Mouse (Mus musculus) heart, embryonic 13.5 days (tissue): Measurements from ENCODE around the gene Fgfr2. TPM values are rescaled to one million over a fixed set of nuclear protein-coding genes. Genes with fewer than 3 reads are reported as not detected.

Source experiments
- ATAC-seq: fragments of 200-750 bp; cut with Nextera tagmentation; 2 replicates; pipeline ENCODE4 v1.8.0; 2017; ENCODE audit warnings: moderate TSS enrichment; ENCODE audit not compliant: insufficient number of reproducible peaks, low FRiP score, low TSS enrichment; ENCODE audit errors: extremely low read depth
- H3K27ac ChIP-seq: fragments of 300-500 bp; sonication (generic); replicated peaks from 2 replicates; pipeline ENCODE4 v1.5.1; 2015; ENCODE audit warnings: moderate library complexity, mild to moderate bottlenecking, inconsistent platforms
- H3K27me3 ChIP-seq: fragments of 300-500 bp; sonication (generic); replicated peaks from 2 replicates; pipeline ENCODE4 v1.6.1; 2015; ENCODE audit warnings: mild to moderate bottlenecking, inconsistent platforms
- H3K36me3 ChIP-seq: fragments of 300-500 bp; sonication (generic); 2 replicates; pipeline ENCODE4 v1.6.1; 2015; ENCODE audit warnings: mild to moderate bottlenecking, inconsistent platforms
- H3K4me1 ChIP-seq: fragments of 300-500 bp; sonication (generic); 2 replicates; pipeline ENCODE4 v1.6.1; 2015; ENCODE audit warnings: inconsistent platforms
- H3K4me2 ChIP-seq: fragments of 300-500 bp; sonication (generic); 2 replicates; pipeline ENCODE4 v1.6.1; 2015; ENCODE audit warnings: inconsistent platforms, mild to moderate bottlenecking, moderate library complexity
- H3K4me3 ChIP-seq: fragments of 300-500 bp; sonication (generic); 2 replicates; pipeline ENCODE4 v1.5.1; 2015; ENCODE audit warnings: moderate library complexity, mild to moderate bottlenecking, inconsistent platforms
- H3K9ac ChIP-seq: fragments of 300-500 bp; sonication (generic); 2 replicates; pipeline ENCODE4 v1.6.1; 2015; ENCODE audit warnings: inconsistent platforms, mild to moderate bottlenecking, moderate library complexity
- H3K9me3 ChIP-seq: fragments of 300-500 bp; sonication (generic); 2 replicates; pipeline ENCODE4 v1.6.1; 2016; ENCODE audit warnings: inconsistent platforms
- WGBS: fragments of 180-500 bp; shearing (Covaris S2); methylation state at CpG from one replicate; pipeline ENCODE4 v1.1.7; 2015; ENCODE audit warnings: mixed read lengths; 5-methylcytosine and 5-hydroxymethylcytosine counted together
- polyA plus RNA-seq: library from polyadenylated mRNA; unstranded; fragments of >200 nt; fragmentation: Nextera tagmentation; extraction: Ambion mirVana; gene quantifications from 2 replicates; pipeline ENCODE4 v1.2.1, GENCODE M21; 2015

The Fgfr2 gene
- polyA plus RNA-seq, 1 experiment from 2014 or later = 22.5 TPM

DNA sequence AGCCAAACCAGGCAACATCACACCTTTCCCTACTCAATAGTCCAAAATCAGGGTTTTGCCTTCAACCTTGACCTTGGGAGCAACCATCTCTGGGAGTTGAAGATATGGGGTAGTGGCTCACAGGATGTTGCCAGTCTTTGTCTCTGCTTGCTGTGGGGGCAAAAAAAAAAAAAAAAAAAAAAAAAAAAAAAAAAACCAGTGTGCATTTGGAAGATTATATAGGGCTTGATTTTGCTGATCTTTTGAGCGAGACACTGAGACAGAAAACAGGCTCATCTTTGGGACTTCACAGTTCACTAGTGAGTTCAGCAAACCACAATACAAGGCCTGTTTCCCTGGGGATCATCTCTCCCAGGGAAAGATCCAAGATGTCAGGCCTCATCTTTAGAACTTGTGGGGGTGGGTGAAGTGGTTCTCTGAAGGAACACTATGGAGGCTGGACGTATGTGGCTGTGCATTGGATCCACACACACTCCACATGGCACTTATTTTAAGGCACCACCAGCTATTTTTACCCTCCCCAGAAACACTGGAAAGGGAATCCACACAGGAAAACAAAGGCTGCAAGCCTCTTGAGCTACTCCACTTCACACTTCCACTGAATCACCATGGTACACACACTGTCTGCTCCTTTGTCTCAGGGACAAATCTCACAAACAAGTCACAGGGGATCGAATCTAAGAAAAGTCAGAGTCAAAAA lies 83.4 kb downstream of the Fgfr2 start:
- Histone ChIP-seq H3K4me3 (no peak overlapping the region), H3K4me1 (peaks cover 90% of the 10 kb centered on the region), H3K9me3 (no peaks in the 10 kb centered on the region), H3K27ac (peak overlapping the region; percentile 80), H3K9ac (peak overlapping the region; percentile 38; the same call in 1 of the 2 replicates), H3K27me3 (no peaks in the 10 kb centered on the region), H3K36me3 (peaks cover 11% of the 10 kb centered on the region; the same call in 1 of the 2 replicates), H3K4me2 (no peak overlapping the region)
- ATAC-seq = no peak
- 58% methylated on average over 3 of the region's 3 CpGs for WGBS

DNA sequence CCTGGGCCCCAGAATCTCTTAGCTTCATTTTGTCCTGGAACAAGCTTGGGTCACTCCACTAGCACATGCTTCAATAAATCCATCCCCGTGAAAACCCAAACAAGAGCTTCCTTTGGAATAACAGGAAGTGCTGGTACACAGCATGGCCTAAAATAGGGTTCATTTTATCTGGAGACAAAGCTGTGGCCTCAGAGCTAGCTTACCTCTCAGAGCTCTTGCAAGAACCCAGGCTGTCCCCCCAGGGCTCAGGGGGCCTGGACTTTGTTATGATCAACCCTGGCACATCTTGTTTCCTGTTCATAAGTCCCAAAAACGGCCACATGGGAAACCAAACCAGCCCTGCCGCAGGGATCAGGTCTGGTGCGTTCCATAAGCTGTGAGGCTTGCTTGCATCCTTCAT lies 85.5 kb downstream of the Fgfr2 start:
- H3K4me3 ChIP-seq = no peak overlapping the region
- 28% methylated on average over 4 of the region's 4 CpGs for WGBS

DNA sequence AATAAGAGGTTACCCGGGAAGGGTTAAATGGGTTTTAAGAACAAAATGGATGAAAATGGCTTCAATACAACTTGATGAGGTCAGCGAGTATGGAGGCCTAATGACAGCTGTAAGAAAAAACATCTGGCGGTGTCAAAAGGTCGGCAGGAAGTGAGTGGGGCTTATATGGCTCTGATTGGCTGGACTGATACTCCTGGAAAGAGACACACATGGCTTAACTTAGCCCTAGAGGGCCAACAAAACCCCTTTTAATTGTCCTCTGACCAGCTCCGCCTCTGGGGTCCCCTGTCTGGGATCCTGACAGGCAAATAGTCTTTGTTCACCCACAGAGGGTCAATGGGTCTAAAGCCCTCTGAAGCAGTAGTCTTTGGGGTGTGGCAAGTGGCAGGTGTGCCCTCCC lies 85.9 kb downstream of the Fgfr2 start:
- Histone ChIP-seq H3K4me3 (no peak overlapping the region), H3K9ac (no peak overlapping the region), H3K27me3 (no peaks in the 10 kb centered on the region), H3K36me3 (no peaks in the 10 kb centered on the region), H3K4me2 (0 out of 2 replicates have a peak overlapping the region, but pooled peaks have one; percentile 18), H3K4me1 (peaks cover 100% of the 10 kb centered on the region), H3K9me3 (no peaks in the 10 kb centered on the region), H3K27ac (peak overlapping the region; percentile 80)
- WGBS = 60% methylated on average over 5 of the region's 5 CpGs
- ATAC-seq = no peak

More for the DNA sequence above, 85.5 kb downstream of the Fgfr2 start:
- Histone ChIP-seq H3K27ac (peak overlapping the region; percentile 80), H3K9ac (peak overlapping the region; percentile 29; the same call in 1 of the 2 replicates), H3K27me3 (no peaks in the 10 kb centered on the region), H3K36me3 (no peaks in the 10 kb centered on the region), H3K4me2 (0 out of 2 replicates have a peak overlapping the region, but pooled peaks have one; percentile 18), H3K4me1 (peaks cover 100% of the 10 kb centered on the region), H3K9me3 (no peaks in the 10 kb centered on the region)
- no peak for ATAC-seq

- H3K9ac ChIP-seq = 0 out of 2 replicates have a peak overlapping the region, but pooled peaks have one; percentile 17
Observed at GRCm38 (mm10) chr7:133035901-133036300, 87.2 kb downstream of the Fgfr2 start.

DNA sequence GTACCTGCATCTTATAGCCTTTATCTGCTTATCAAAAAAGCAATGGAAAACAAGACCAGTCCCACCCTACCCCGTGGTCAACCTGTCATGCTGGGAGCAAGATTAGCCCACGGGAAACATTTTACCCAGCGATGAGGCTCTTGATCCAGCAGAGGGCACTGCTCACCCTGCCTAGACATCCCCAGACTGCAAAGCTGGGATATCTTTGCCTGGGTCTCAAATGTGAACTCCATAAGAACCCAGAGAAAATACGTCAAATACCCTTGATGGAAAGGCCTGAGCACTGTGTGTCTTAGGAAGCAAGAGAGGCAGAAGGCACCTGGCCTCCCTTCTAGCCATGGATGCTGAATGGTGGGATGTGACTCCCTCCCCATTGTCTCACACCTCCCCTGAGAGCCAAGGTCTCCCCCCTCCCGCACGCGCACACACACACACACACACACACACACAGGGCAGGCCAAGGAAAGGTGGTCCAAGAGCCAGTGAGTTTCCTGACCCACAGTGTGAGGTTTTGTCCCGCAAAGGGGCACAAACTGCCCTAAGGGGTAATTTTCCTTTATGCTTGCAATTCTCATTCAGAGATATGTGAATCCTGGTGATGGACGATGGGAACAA lies 90.5 kb downstream of the Fgfr2 start:
- Histone ChIP-seq H3K36me3 (peaks cover 5% of the 10 kb centered on the region; the same call in 1 of the 2 replicates), H3K9ac (0 out of 2 replicates have a peak overlapping the region, but pooled peaks have one; percentile 33), H3K27ac (0 out of 2 replicates have a peak overlapping the region, but pooled peaks have one; percentile 5), H3K9me3 (no peaks in the 10 kb centered on the region), H3K27me3 (no peaks in the 10 kb centered on the region), H3K4me2 (no peak overlapping the region), H3K4me1 (peaks cover 75% of the 10 kb centered on the region), H3K4me3 (no peak overlapping the region)
- 40% methylated on average over 9 of the region's 9 CpGs for WGBS
- peak; percentile 32; the same call in 1 of the 2 replicates for ATAC-seq

More at GRCm38 (mm10) chr7:133035901-133036300, 87.2 kb downstream of the Fgfr2 start:
- Histone ChIP-seq H3K27ac (peak overlapping the region; percentile 80), H3K4me2 (peak overlapping the region; percentile 10; the same call in 1 of the 2 replicates), H3K27me3 (no peaks in the 10 kb centered on the region), H3K4me1 (peaks cover 90% of the 10 kb centered on the region), H3K36me3 (peaks cover 5% of the 10 kb centered on the region; the same call in 1 of the 2 replicates), H3K9me3 (no peaks in the 10 kb centered on the region), H3K4me3 (no peak overlapping the region)
- ATAC-seq = no peak

DNA sequence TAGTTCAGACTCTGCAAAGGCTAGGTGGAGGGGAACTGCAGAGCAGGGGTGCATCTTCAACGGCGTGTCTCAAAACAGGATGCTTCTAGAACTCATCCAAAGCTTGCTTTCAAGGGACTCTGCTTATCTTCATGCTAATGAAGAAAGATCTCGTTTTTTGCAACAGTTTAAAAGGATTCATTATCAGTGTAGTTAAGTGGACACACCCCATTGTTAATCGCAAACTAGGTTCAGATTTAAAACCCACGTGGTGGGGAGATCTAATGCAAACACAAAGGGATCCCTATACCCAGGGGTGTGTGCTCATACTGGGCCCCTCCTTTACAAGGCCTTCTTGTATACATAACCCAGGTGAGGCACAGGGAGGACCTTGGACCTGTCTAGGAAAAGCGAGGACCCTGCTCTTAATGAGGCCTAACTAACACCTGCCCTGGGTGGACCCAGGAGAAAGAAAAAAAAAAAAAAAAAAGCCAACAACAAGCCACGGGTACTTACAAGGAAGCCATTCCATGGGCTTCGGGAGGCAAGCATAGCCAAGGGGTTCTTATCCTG lies 93.6 kb downstream of the Fgfr2 start:
- Histone ChIP-seq H3K9ac (no peak overlapping the region), H3K4me2 (no peak overlapping the region), H3K27ac (no peak overlapping the region), H3K27me3 (no peaks in the 10 kb centered on the region), H3K9me3 (no peaks in the 10 kb centered on the region), H3K4me1 (peaks cover 75% of the 10 kb centered on the region), H3K4me3 (no peak overlapping the region), H3K36me3 (peaks cover 5% of the 10 kb centered on the region; the same call in 1 of the 2 replicates)
- WGBS = 66% methylated on average over 8 of the region's 8 CpGs
- ATAC-seq = no peak

DNA sequence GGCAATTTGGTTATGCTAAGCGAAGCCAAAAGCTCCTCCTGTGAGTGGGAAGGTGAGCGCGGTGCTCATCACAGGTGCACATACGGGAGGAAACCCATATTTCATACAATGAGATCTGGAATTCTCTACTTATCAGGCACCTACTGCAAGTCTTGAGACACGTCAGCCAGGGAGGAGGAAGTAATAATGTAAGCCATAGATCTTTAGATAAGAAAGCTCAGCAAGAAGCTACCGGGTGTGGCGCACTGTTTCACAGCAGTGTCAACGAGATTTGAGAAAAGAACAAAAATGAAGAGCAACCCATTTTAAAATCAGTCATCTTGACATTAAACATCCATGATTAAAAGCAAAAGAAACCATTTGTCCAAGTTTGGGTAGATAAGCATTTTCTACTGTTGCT lies 94.1 kb downstream of the Fgfr2 start:
- no peak for ATAC-seq
- H3K27ac ChIP-seq = no peak overlapping the region

GRCm38 (mm10) chr7:133027930-133028329 lies 95.2 kb downstream of the Fgfr2 start:
- H3K27me3 ChIP-seq = no peaks in the 10 kb centered on the region
- H3K36me3 ChIP-seq = peaks cover 9% of the 10 kb centered on the region; the same call in 1 of the 2 replicates
- ATAC-seq = no peak
- H3K4me1 ChIP-seq = peaks cover 72% of the 10 kb centered on the region
- no peak overlapping the region for H3K4me2 ChIP-seq
- no peak overlapping the region for H3K27ac ChIP-seq
- no peaks in the 10 kb centered on the region for H3K9me3 ChIP-seq
- no peak overlapping the region for H3K4me3 ChIP-seq
- 87% methylated on average over 4 of the region's 4 CpGs for WGBS
- H3K9ac ChIP-seq = no peak overlapping the region

More for the DNA sequence above, 94.1 kb downstream of the Fgfr2 start:
- Histone ChIP-seq H3K4me3 (no peak overlapping the region), H3K9me3 (no peaks in the 10 kb centered on the region), H3K9ac (no peak overlapping the region), H3K36me3 (peaks cover 5% of the 10 kb centered on the region; the same call in 1 of the 2 replicates), H3K4me1 (peaks cover 75% of the 10 kb centered on the region), H3K27me3 (no peaks in the 10 kb centered on the region), H3K4me2 (no peak overlapping the region)
- WGBS = 82% methylated on average over 8 of the region's 8 CpGs

- no peaks in the 10 kb centered on the region for H3K27me3 ChIP-seq
- no peak overlapping the region for H3K9ac ChIP-seq
- H3K4me3 ChIP-seq = no peak overlapping the region
- 80% methylated on average over 1 of the region's 1 CpGs for WGBS
- H3K9me3 ChIP-seq = no peaks in the 10 kb centered on the region
- no peak overlapping the region for H3K4me2 ChIP-seq
- no peak overlapping the region for H3K27ac ChIP-seq
- peaks cover 90% of the 10 kb centered on the region for H3K4me1 ChIP-seq
- ATAC-seq = no peak
- H3K36me3 ChIP-seq = peaks cover 11% of the 10 kb centered on the region
Observed at GRCm38 (mm10) chr7:133024694-133025093, 98.5 kb downstream of the Fgfr2 start.

DNA sequence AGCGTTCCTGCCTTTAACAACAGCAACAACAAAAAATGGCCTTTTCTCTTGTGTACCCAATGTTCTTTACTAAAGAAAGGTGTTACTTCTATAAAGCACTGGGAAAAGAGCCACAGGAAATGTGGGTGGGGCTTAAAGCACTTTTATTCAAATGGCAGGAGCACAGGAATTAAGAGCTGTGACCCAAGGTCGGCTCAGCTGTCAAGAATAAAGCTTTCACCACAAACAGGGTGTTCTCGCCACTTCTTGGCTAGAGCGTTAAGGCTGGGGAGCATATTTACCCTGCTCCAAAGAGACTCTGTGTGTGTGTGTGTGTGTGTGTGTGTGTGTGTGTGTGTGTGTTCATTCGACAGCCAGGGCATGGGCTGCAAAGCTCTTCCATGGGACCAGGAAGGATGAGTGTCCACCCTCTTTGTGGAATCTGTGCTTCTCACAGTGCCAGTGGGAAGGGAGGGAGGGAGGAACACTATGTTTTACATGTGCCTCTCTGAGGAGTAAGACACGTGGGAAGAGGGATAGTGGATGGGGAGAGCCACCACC lies 103.6 kb downstream of the Fgfr2 start:
- Histone ChIP-seq H3K4me2 (no peak overlapping the region), H3K4me3 (no peak overlapping the region), H3K9ac (no peak overlapping the region), H3K27me3 (no peaks in the 10 kb centered on the region), H3K9me3 (no peaks in the 10 kb centered on the region), H3K4me1 (peaks cover 84% of the 10 kb centered on the region), H3K27ac (peak overlapping the region; percentile 54), H3K36me3 (peaks cover 11% of the 10 kb centered on the region; the same call in 1 of the 2 replicates)
- no peak for ATAC-seq
- WGBS = 37% methylated on average over 6 of the region's 6 CpGs

DNA sequence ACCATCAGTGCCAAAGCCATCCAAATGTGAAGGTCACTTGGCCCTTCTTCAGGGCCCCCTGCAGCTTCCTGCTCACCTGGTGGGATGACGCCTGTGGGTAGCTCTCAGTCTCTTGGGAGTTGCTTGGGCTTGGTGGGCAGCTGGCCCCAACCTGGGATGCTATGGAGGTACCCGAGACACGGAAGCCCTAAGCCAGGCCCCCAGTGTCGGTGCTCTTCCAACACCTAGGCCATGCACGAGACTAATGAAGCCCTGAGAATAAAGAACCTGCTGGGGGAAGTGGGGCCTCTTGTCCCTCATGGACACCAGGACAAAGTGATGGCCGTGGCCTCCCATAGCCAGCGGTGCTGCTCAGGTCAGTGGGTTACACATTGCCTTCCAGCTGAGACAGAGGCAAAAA lies 104.2 kb downstream of the Fgfr2 start:
- no peak overlapping the region for H3K4me2 ChIP-seq
- no peak for ATAC-seq
- no peak overlapping the region for H3K9ac ChIP-seq
- H3K36me3 ChIP-seq = peaks cover 12% of the 10 kb centered on the region; the same call in 1 of the 2 replicates
- H3K9me3 ChIP-seq = no peaks in the 10 kb centered on the region
- peaks cover 84% of the 10 kb centered on the region for H3K4me1 ChIP-seq
- 70% methylated on average over 7 of the region's 7 CpGs for WGBS
- H3K27me3 ChIP-seq = no peaks in the 10 kb centered on the region
- H3K4me3 ChIP-seq = no peak overlapping the region
- H3K27ac ChIP-seq = peak overlapping the region; percentile 54
